Mouse (Mus musculus) hindbrain, postnatal 0 days (tissue): ENCODE measurements around the gene St6gal1. TPM values are rescaled to one million over a fixed set of nuclear protein-coding genes. Genes with fewer than 3 reads are reported as not detected.
A peak's percentile ranks its signal among the peaks of the same experiment; 100 is the strongest.

Source experiments
- ATAC-seq: fragments of 200-750 bp; cut with Nextera tagmentation; 2 replicates; pipeline ENCODE4 v1.8.0; 2017; ENCODE audit warnings: mild to moderate bottlenecking, moderate TSS enrichment, moderate library complexity
- DNase-seq: peaks from one replicate; pipeline ENCODE4 v3.0.0-alpha.2; 2015; ENCODE audit warnings: low spot score
- H3K27ac ChIP-seq: fragments of 300-500 bp; sonication (generic); 2 replicates; pipeline ENCODE4 v1.5.1; 2014; ENCODE audit warnings: mild to moderate bottlenecking
- H3K27me3 ChIP-seq: fragments of 300-500 bp; sonication (generic); 2 replicates; pipeline ENCODE4 v1.6.1; 2014; ENCODE audit warnings: low read length, mixed read lengths; ENCODE audit not compliant: insufficient read depth
- H3K36me3 ChIP-seq: fragments of 300-500 bp; sonication (generic); 2 replicates; pipeline ENCODE4 v1.6.1; 2014; ENCODE audit warnings: low read length, mixed read lengths; ENCODE audit not compliant: insufficient read depth
- H3K4me1 ChIP-seq: fragments of 300-500 bp; sonication (generic); 2 replicates; pipeline ENCODE4 v1.6.1; 2014; ENCODE audit warnings: antibody characterized with exemption, low read length, mixed read lengths; ENCODE audit not compliant: insufficient read depth
- H3K4me2 ChIP-seq: fragments of 300-500 bp; sonication (generic); 2 replicates; pipeline ENCODE4 v1.6.1; 2014; ENCODE audit warnings: low read depth, mild to moderate bottlenecking, low read length, moderate library complexity, mixed read lengths
- H3K4me3 ChIP-seq: fragments of 300-500 bp; sonication (generic); 2 replicates; pipeline ENCODE4 v1.5.1; 2014; ENCODE audit warnings: low read length
- H3K9ac ChIP-seq: fragments of 300-500 bp; sonication (generic); replicated peaks from 2 replicates; pipeline ENCODE4 v1.6.1; 2014; ENCODE audit warnings: mild to moderate bottlenecking, low read length, moderate library complexity, mixed read lengths
- H3K9me3 ChIP-seq: fragments of 300-500 bp; sonication (generic); 2 replicates; pipeline ENCODE4 v1.6.1; 2016; ENCODE audit warnings: low read length, mixed read lengths
- CTCF ChIP-seq: IDR thresholded peaks from 2 replicates; pipeline ENCODE4 v1.5.1; 2016; ENCODE audit warnings: antibody characterized with exemption, control low read depth, low read depth
- WGBS: fragments of 180-500 bp; shearing (Covaris S2); extraction: QIAGEN DNeasy Blood & Tissue Kit; methylation state at CpG from one replicate; pipeline ENCODE4 v1.1.7; 2014; 5-methylcytosine and 5-hydroxymethylcytosine counted together
- polyA plus RNA-seq: library from polyadenylated mRNA; unstranded; fragments of >200 nt; fragmentation: Nextera tagmentation; extraction: Ambion mirVana; gene quantifications from 2 replicates; pipeline ENCODE4 v1.2.1, GENCODE M21; 2015
- total RNA-seq: library from RNA; depleted of rRNA; stranded (reverse); fragments of >200 nt; gene quantifications from 2 replicates; pipeline ENCODE4 v1.2.3, GENCODE M21; 2014

St6gal1 gene
- total and polyA plus RNA-seq, 2 experiments from 2014 or later = 10.4 to 23.9 TPM

DNA sequence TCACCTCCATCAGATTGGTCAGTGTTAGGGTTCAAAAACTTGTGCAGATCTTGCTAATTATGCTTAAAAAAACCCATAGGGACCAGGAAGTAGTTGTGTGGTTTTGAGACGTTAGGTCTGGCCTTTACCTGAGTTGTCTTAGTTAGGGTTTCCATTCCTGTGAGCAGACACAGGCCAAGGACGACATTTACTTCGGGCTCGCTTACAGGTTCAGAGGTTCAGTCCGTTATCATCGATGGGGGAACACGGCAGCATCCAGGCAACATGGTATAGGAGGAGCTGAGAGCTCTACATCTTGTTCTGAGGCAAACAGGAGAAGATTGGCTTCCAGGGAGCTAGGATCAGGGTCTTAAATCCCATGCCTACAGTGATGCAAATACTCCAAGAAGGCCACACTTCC is 102.7 kb downstream of the St6gal1 start:
- no peaks in the 10 kb centered on the region for H3K4me1 ChIP-seq
- ATAC-seq (no peak), DNase-seq (no peak)
- no peaks in the 10 kb centered on the region for H3K27me3 ChIP-seq
- no peak overlapping the region for H3K9ac ChIP-seq
- H3K9me3 ChIP-seq = no peaks in the 10 kb centered on the region
- no peak overlapping the region for H3K27ac ChIP-seq
- WGBS = 98% methylated on average over 7 of the region's 7 CpGs
- no peak for TF ChIP-seq CTCF
- no peak overlapping the region for H3K4me3 ChIP-seq
- H3K4me2 ChIP-seq = no peak overlapping the region
- H3K36me3 ChIP-seq = no peaks in the 10 kb centered on the region

DNA sequence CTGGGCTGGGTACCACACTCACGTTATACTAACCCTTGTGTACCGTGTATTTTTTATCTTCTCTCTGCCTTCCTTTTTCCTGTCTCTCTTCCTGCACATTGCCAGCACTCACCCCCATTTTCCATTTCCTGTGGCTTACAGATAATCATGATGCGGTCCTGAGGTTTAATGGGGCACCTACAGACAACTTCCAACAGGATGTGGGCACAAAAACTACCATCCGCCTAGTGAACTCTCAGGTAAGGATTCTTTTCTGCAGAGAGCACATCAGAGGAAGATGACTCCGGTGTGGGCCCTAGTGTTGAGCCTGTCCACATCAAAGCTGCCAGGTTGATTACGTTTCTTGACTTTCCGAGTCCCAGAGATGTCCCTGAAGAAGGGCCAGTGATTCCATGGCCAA is 103.7 kb downstream of the St6gal1 start:
- ATAC-seq (no peak), DNase-seq (no peak)
- Histone ChIP-seq H3K4me1 (no peaks in the 10 kb centered on the region), H3K27ac (no peak overlapping the region), H3K36me3 (no peaks in the 10 kb centered on the region), H3K4me2 (no peak overlapping the region), H3K9ac (no peak overlapping the region), H3K4me3 (no peak overlapping the region), H3K27me3 (no peaks in the 10 kb centered on the region), H3K9me3 (no peaks in the 10 kb centered on the region)
- no peak for TF ChIP-seq CTCF
- 92% methylated on average over 7 of the region's 7 CpGs for WGBS

DNA sequence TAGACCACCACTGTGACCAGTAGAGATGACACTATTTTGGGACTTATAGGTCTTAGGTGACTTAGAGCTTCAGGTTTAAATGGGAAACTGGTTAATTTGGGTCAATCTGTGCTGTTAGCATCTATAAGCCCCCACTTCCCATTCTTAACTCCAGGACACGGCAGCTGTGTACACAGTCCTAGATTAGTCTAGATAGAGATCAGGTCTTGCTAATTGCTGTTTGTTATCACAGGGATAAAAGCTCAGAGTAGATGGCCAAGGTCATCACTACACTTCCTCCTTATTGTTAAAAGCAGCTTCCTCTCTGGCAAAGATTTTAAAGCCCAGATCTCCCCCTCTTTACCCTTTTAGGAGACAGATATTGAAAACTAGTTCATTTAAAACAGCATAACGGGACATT is 107.6 kb downstream of the St6gal1 start:
- Histone ChIP-seq H3K4me1 (no peaks in the 10 kb centered on the region), H3K27me3 (no peaks in the 10 kb centered on the region), H3K9ac (no peak overlapping the region), H3K36me3 (no peaks in the 10 kb centered on the region), H3K27ac (no peak overlapping the region), H3K4me2 (no peak overlapping the region), H3K9me3 (no peaks in the 10 kb centered on the region), H3K4me3 (no peak overlapping the region)
- TF ChIP-seq CTCF = no peak
- WGBS = 74% methylated on average over 2 of the region's 2 CpGs
- no peak for ATAC-seq
- no peak for DNase-seq

DNA sequence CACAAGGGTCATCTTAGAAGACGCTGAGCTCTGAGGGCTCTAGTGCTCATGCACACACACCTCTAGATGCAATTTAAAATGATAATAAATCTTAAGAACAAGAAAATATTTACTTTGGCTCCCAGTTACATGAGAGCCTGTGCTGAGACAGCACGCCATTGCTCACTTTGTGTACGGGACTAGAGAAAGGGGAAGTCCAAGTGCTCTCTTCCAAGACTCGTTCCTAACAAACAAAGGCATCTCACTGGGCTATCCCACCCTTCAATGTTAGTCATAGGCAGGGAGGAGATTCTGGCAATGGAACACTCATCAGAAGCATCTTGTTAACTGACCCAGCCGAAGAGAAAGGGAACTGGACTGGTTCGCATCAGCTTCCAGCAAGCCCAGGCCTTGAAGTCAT is 108.1 kb downstream of the St6gal1 start:
- no peak for DNase-seq
- no peaks in the 10 kb centered on the region for H3K4me1 ChIP-seq
- no peaks in the 10 kb centered on the region for H3K36me3 ChIP-seq
- no peak for ATAC-seq
- H3K4me3 ChIP-seq = no peak overlapping the region
- H3K9ac ChIP-seq = no peak overlapping the region
- no peaks in the 10 kb centered on the region for H3K27me3 ChIP-seq
- 86% methylated on average over 6 of the region's 6 CpGs for WGBS
- no peak overlapping the region for H3K27ac ChIP-seq
- TF ChIP-seq CTCF = no peak
- H3K4me2 ChIP-seq = no peak overlapping the region
- no peaks in the 10 kb centered on the region for H3K9me3 ChIP-seq

DNA sequence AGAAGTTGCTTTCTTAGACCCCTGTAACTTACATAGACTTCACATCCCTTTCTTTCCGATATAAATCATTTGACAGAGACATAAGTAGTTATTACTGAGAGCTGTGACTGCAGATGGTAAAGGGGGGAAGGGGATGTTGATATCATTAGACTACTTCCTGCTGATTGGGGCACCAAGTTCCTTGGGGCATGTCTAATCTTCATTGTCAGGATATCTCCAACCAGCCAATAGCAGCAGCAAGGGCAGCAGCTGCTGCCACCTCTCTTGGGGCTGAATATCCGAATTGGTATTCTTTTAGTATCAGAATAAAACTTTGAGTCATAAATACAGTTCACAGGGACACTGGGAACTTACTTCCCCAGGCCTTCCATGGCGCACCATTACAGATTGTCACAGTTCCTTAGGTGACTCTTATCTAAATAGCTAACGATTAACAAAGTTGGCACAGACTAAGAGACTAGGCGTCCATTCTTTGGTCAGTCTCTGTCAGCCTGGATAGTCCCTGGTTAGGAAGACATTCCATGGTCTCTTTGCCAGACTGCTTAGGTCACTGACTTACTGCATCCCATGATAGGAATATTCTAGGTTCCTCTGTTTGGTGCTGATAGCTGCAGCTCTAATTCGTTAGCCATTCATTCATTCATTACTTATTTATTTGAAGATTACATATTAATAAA is 109.5 kb downstream of the St6gal1 start:
- Histone ChIP-seq H3K4me3 (no peak overlapping the region), H3K27ac (no peak overlapping the region), H3K9ac (no peak overlapping the region), H3K9me3 (0 out of 2 replicates have a peak, but pooled peaks cover 2% of the 10 kb centered on the region), H3K4me1 (no peaks in the 10 kb centered on the region), H3K36me3 (no peaks in the 10 kb centered on the region), H3K27me3 (no peaks in the 10 kb centered on the region), H3K4me2 (no peak overlapping the region)
- 67% methylated on average over 6 of the region's 6 CpGs for WGBS
- TF ChIP-seq CTCF = no peak
- peak; percentile 61; the same call in 1 of the 2 replicates for ATAC-seq
- DNase-seq = peak; percentile 33

DNA sequence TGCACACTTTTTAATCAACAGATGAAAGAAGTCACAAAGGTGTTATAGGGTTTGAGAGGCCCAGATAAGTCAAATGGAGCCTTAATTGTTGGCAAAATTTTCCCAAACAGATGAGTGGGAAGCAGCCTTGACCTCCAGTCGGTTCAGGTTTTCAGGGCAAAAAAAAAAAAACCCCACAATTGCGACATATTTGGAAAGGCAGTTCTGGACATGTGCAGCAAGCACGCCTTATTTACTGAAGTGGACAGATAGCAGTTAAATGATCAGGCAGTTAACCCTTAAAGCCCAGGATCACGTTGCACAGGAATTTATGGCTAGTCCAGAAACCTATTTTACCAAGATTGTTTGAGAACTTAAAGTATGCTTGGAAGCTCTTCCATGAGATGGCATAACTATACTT is 112.8 kb downstream of the St6gal1 start:
- H3K9ac ChIP-seq = no peak overlapping the region
- no peak overlapping the region for H3K4me2 ChIP-seq
- H3K4me3 ChIP-seq = no peak overlapping the region
- no peaks in the 10 kb centered on the region for H3K27me3 ChIP-seq
- 74% methylated on average over 4 of the region's 4 CpGs for WGBS
- no peak for DNase-seq
- no peak overlapping the region for H3K27ac ChIP-seq
- no peak for TF ChIP-seq CTCF
- no peaks in the 10 kb centered on the region; the same call in 1 of the 2 replicates for H3K36me3 ChIP-seq
- no peaks in the 10 kb centered on the region for H3K4me1 ChIP-seq
- 0 out of 2 replicates have a peak, but pooled peaks cover 2% of the 10 kb centered on the region for H3K9me3 ChIP-seq
- no peak for ATAC-seq

DNA sequence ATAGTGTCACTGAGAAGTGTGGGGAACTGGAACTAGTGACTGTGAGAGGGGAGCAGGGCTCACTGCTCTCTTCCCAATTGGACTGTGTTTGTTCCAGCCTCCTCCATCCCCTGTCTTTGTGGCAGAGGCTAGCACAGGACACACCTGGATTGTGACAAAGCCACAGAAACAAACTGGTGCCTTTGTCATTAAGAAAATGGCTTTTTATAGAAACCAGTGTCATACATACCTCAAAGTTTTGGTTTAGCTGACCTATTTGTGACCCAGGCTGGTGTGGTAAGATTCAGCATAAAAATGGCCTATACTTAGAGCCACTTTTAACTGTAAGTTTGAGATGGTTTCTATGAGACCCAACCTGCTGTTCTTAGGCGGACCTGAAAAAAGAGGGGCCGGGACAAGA is 116.7 kb downstream of the St6gal1 start:
- 100% methylated on average over 2 of the region's 2 CpGs for WGBS
- Histone ChIP-seq H3K4me1 (no peaks in the 10 kb centered on the region), H3K9ac (no peak overlapping the region), H3K4me2 (no peak overlapping the region), H3K9me3 (0 out of 2 replicates have a peak, but pooled peaks cover 2% of the 10 kb centered on the region), H3K36me3 (no peaks in the 10 kb centered on the region; the same call in 1 of the 2 replicates), H3K27me3 (no peaks in the 10 kb centered on the region), H3K4me3 (no peak overlapping the region), H3K27ac (no peak overlapping the region)
- no peak for DNase-seq
- no peak for ATAC-seq
- no peak for TF ChIP-seq CTCF
